Mouse (Mus musculus) NIH3T3 (cell line): ENCODE results near the gene Ofcc1.

Source experiments
- DNase-seq: peaks from one replicate; pipeline ENCODE4 v3.0.0-alpha.2; 2012; ENCODE audit warnings: low read depth

Ofcc1 gene

GRCm38 (mm10) chr13:40243821-40244220 is 117.4 kb downstream of the Ofcc1 start:
- DNase-seq = no peak

- DNase-seq = no peak
Measured at GRCm38 (mm10) chr13:40236356-40236755, 124.9 kb downstream of the Ofcc1 start.

GRCm38 (mm10) chr13:40208314-40208713 is 152.9 kb downstream of the Ofcc1 start:
- DNase-seq = no peak

- DNase-seq = no peak
Measured at GRCm38 (mm10) chr13:40181786-40182185, 179.5 kb downstream of the Ofcc1 start.

GRCm38 (mm10) chr13:40171775-40172174 is 189.5 kb downstream of the Ofcc1 start:
- DNase-seq = no peak

- no peak for DNase-seq
Measured at GRCm38 (mm10) chr13:40167871-40168270, 193.4 kb downstream of the Ofcc1 start.

- DNase-seq = no peak
Measured at GRCm38 (mm10) chr13:40155466-40155865, 205.8 kb downstream of the Ofcc1 start.

- no peak for DNase-seq
Measured at GRCm38 (mm10) chr13:40139906-40140305, 221.3 kb downstream of the Ofcc1 start.

- DNase-seq = no peak
Measured at GRCm38 (mm10) chr13:40136096-40136495, 225.2 kb downstream of the Ofcc1 start.

GRCm38 (mm10) chr13:40135670-40136069 is 225.6 kb downstream of the Ofcc1 start:
- DNase-seq = no peak

- DNase-seq = no peak
Measured at GRCm38 (mm10) chr13:40123868-40124267, 237.4 kb downstream of the Ofcc1 start.

- DNase-seq = no peak
Measured at GRCm38 (mm10) chr13:40112336-40112735, 248.9 kb downstream of the Ofcc1 start.

GRCm38 (mm10) chr13:40076236-40076635 is 285.0 kb downstream of the Ofcc1 start:
- no peak for DNase-seq

- no peak for DNase-seq
Measured at GRCm38 (mm10) chr13:40074850-40075416, 286.3 kb downstream of the Ofcc1 start.

- DNase-seq = no peak
Measured at GRCm38 (mm10) chr13:40070004-40070403, 291.2 kb downstream of the Ofcc1 start.

- DNase-seq = no peak
Measured at GRCm38 (mm10) chr13:40061281-40061680, 300.0 kb downstream of the Ofcc1 start.

- no peak for DNase-seq
Measured at GRCm38 (mm10) chr13:40037881-40038280, 323.4 kb downstream of the Ofcc1 start.

GRCm38 (mm10) chr13:40036981-40037765 is 324.1 kb downstream of the Ofcc1 start:
- peak; percentile 1 for DNase-seq

- DNase-seq = no peak
Measured at GRCm38 (mm10) chr13:40029426-40029825, 331.8 kb downstream of the Ofcc1 start.

GRCm38 (mm10) chr13:40028827-40029226 is 332.4 kb downstream of the Ofcc1 start:
- no peak for DNase-seq

GRCm38 (mm10) chr13:40025816-40026215 is 335.4 kb downstream of the Ofcc1 start:
- DNase-seq = no peak

- no peak for DNase-seq
Measured at GRCm38 (mm10) chr13:40023201-40023777, 338.0 kb downstream of the Ofcc1 start.

- DNase-seq = no peak
Measured at GRCm38 (mm10) chr13:40022609-40023008, 338.6 kb downstream of the Ofcc1 start.
